Mouse (Mus musculus) forebrain, embryonic 11.5 days (tissue): ENCODE measurements around the gene Pcsk7. TPM values are rescaled to one million over a fixed set of nuclear protein-coding genes. Genes with fewer than 3 reads are reported as not detected.

Experiments used
- ATAC-seq: fragments of 200-750 bp; cut with Nextera tagmentation; replicated peaks from 2 replicates; pipeline ENCODE4 v1.8.0; 2017; ENCODE audit warnings: moderate TSS enrichment; ENCODE audit not compliant: low FRiP score
- DNase-seq: peaks from one replicate; pipeline ENCODE4 v3.0.0-alpha.2; 2017; ENCODE audit warnings: low spot score
- H3K27ac ChIP-seq: fragments of 300-500 bp; sonication (generic); 2 replicates; pipeline ENCODE4 v1.5.1; 2014; ENCODE audit warnings: low read depth, low read length
- H3K27me3 ChIP-seq: fragments of 300-500 bp; sonication (generic); 2 replicates; pipeline ENCODE4 v1.6.1; 2014; ENCODE audit warnings: mild to moderate bottlenecking, low read length, mixed read lengths; ENCODE audit not compliant: control insufficient read depth, insufficient read depth
- H3K36me3 ChIP-seq: fragments of 300-500 bp; sonication (generic); 2 replicates; pipeline ENCODE4 v1.6.1; 2014; ENCODE audit warnings: mild to moderate bottlenecking, low read length, moderate library complexity, mixed read lengths; ENCODE audit not compliant: control insufficient read depth, insufficient read depth
- H3K4me1 ChIP-seq: fragments of 300-500 bp; sonication (generic); replicated peaks from 2 replicates; pipeline ENCODE4 v1.6.1; 2014; ENCODE audit warnings: low read length, mixed read lengths; ENCODE audit not compliant: control insufficient read depth, insufficient read depth
- H3K4me2 ChIP-seq: fragments of 300-500 bp; sonication (generic); 2 replicates; pipeline ENCODE4 v1.6.1; 2014; ENCODE audit warnings: low read depth, mild to moderate bottlenecking, low read length, moderate library complexity, mixed read lengths; ENCODE audit not compliant: severe bottlenecking
- H3K4me3 ChIP-seq: fragments of 300-500 bp; sonication (generic); 2 replicates; pipeline ENCODE4 v1.5.1; 2014; ENCODE audit warnings: low read depth, low read length
- H3K9ac ChIP-seq: fragments of 300-500 bp; sonication (generic); 2 replicates; pipeline ENCODE4 v1.6.1; 2014; ENCODE audit warnings: low read length
- H3K9me3 ChIP-seq: fragments of 300-500 bp; sonication (generic); 2 replicates; pipeline ENCODE4 v1.6.1; 2016; ENCODE audit warnings: low read length, mixed read lengths; ENCODE audit not compliant: control insufficient read depth
- WGBS: fragments of 180-500 bp; shearing (Covaris S2); extraction: QIAGEN DNeasy Blood & Tissue Kit; methylation state at CpG from one replicate; pipeline ENCODE4 v1.1.7; 2014; 5-methylcytosine and 5-hydroxymethylcytosine counted together
- polyA plus RNA-seq: library from polyadenylated mRNA; unstranded; fragments of >200 nt; fragmentation: Nextera tagmentation; extraction: Ambion mirVana; gene quantifications from 2 replicates; pipeline ENCODE4 v1.2.1, GENCODE M21; 2014

The Pcsk7 gene
- polyA plus RNA-seq, 1 experiment from 2014 or later = 18.8 TPM

- H3K9ac ChIP-seq = peak overlapping the region; percentile 86
- no peaks in the 10 kb centered on the region; the same call in 1 of the 2 replicates for H3K36me3 ChIP-seq
- no peak for DNase-seq
- 67% methylated on average over 13 of the region's 13 CpGs for WGBS
- no peak for ATAC-seq
- no peaks in the 10 kb centered on the region for H3K27me3 ChIP-seq
- peak overlapping the region; percentile 83 for H3K4me3 ChIP-seq
- H3K4me1 ChIP-seq = peaks cover 11% of the 10 kb centered on the region; the same call in 1 of the 2 replicates
- peak overlapping the region; percentile 93 for H3K4me2 ChIP-seq
- no peak overlapping the region for H3K27ac ChIP-seq
- no peaks in the 10 kb centered on the region for H3K9me3 ChIP-seq
These were observed 47.4 kb downstream of the Pcsk7 start for GRCm38 (mm10) chr9:45953511-45954293.

GRCm38 (mm10) chr9:45954294-45955106, 48.2 kb downstream of the Pcsk7 start:
- peak overlapping the region; percentile 83 for H3K4me3 ChIP-seq
- no peak for DNase-seq
- peak; percentile 53 for ATAC-seq

GRCm38 (mm10) chr9:45955107-45955963, 49.0 kb downstream of the Pcsk7 start, which contains the start of gene Sidt2:
TSS of gene Sidt2 (minus strand) at chr9:45955258.
- Histone ChIP-seq H3K9me3 (no peaks in the 10 kb centered on the region), H3K27ac (peak within 1 kb of the TSS; percentile 71), H3K4me1 (peaks cover 11% of the 10 kb centered on the region; the same call in 1 of the 2 replicates), H3K4me3 (peak within 1 kb of the TSS; percentile 83), H3K27me3 (no peaks in the 10 kb centered on the region), H3K36me3 (no peaks in the 10 kb centered on the region; the same call in 1 of the 2 replicates), H3K4me2 (peak within 1 kb of the TSS; percentile 93), H3K9ac (peak within 1 kb of the TSS; percentile 86)
- DNase-seq (peak; percentile 92), ATAC-seq (peak; percentile 93)
- WGBS = under 1% methylated on average over 48 of the region's 48 CpGs

More at GRCm38 (mm10) chr9:45954294-45955106, 48.2 kb downstream of the Pcsk7 start:
- peak overlapping the region; percentile 71 for H3K27ac ChIP-seq
- peaks cover 11% of the 10 kb centered on the region; the same call in 1 of the 2 replicates for H3K4me1 ChIP-seq
- H3K9ac ChIP-seq = peak overlapping the region; percentile 86
- H3K27me3 ChIP-seq = no peaks in the 10 kb centered on the region
- H3K4me2 ChIP-seq = peak overlapping the region; percentile 93
- no peaks in the 10 kb centered on the region for H3K9me3 ChIP-seq
- WGBS = under 1% methylated on average over 61 of the region's 63 CpGs
- H3K36me3 ChIP-seq = no peaks in the 10 kb centered on the region; the same call in 1 of the 2 replicates

GRCm38 (mm10) chr9:45958023-45958670, 51.9 kb downstream of the Pcsk7 start:
- no peak for DNase-seq
- WGBS = 79% methylated on average over 7 of the region's 7 CpGs

GRCm38 (mm10) chr9:45958851-45959250, 52.6 kb downstream of the Pcsk7 start:
- no peaks in the 10 kb centered on the region for H3K9me3 ChIP-seq
- no peak overlapping the region for H3K4me2 ChIP-seq
- ATAC-seq = no peak
- H3K4me1 ChIP-seq = peaks cover 10% of the 10 kb centered on the region; the same call in 1 of the 2 replicates
- H3K9ac ChIP-seq = no peak overlapping the region
- H3K4me3 ChIP-seq = no peak overlapping the region
- DNase-seq = no peak
- no peak overlapping the region; the same call in 1 of the 2 replicates for H3K27ac ChIP-seq
- H3K36me3 ChIP-seq = peaks cover 3% of the 10 kb centered on the region; the same call in 1 of the 2 replicates
- WGBS = 45% methylated on average over 4 of the region's 4 CpGs
- no peaks in the 10 kb centered on the region for H3K27me3 ChIP-seq

More at GRCm38 (mm10) chr9:45958023-45958670, 51.9 kb downstream of the Pcsk7 start:
- Histone ChIP-seq H3K36me3 (peaks cover 3% of the 10 kb centered on the region; the same call in 1 of the 2 replicates), H3K9ac (no peak overlapping the region), H3K27me3 (no peaks in the 10 kb centered on the region), H3K9me3 (no peaks in the 10 kb centered on the region), H3K4me3 (no peak overlapping the region), H3K4me2 (no peak overlapping the region), H3K27ac (no peak overlapping the region), H3K4me1 (peaks cover 11% of the 10 kb centered on the region; the same call in 1 of the 2 replicates)
- ATAC-seq = no peak

- no peak overlapping the region for H3K27ac ChIP-seq
- no peak for DNase-seq
These were observed 53.4 kb downstream of the Pcsk7 start for GRCm38 (mm10) chr9:45959661-45960060.

GRCm38 (mm10) chr9:45961855-45962254, 55.6 kb downstream of the Pcsk7 start:
- Histone ChIP-seq H3K4me3 (no peak overlapping the region), H3K9ac (no peak overlapping the region), H3K4me2 (no peak overlapping the region), H3K4me1 (no peaks in the 10 kb centered on the region), H3K9me3 (no peaks in the 10 kb centered on the region), H3K27me3 (no peaks in the 10 kb centered on the region), H3K27ac (no peak overlapping the region), H3K36me3 (peaks cover 12% of the 10 kb centered on the region)
- DNase-seq (no peak), ATAC-seq (no peak)
- WGBS = 92% methylated on average over 2 of the region's 2 CpGs

More at GRCm38 (mm10) chr9:45959661-45960060, 53.4 kb downstream of the Pcsk7 start:
- H3K9ac ChIP-seq = no peak overlapping the region
- H3K27me3 ChIP-seq = no peaks in the 10 kb centered on the region
- H3K4me1 ChIP-seq = peaks cover 3% of the 10 kb centered on the region; the same call in 1 of the 2 replicates
- no peak for ATAC-seq
- H3K36me3 ChIP-seq = peaks cover 9% of the 10 kb centered on the region
- WGBS = 85% methylated on average over 7 of the region's 7 CpGs
- H3K9me3 ChIP-seq = no peaks in the 10 kb centered on the region
- H3K4me2 ChIP-seq = no peak overlapping the region
- no peak overlapping the region for H3K4me3 ChIP-seq
